Mouse (Mus musculus) liver, embryonic 16.5 days (tissue): ENCODE results near the gene Rreb1. TPM values are rescaled to one million over a fixed set of nuclear protein-coding genes. Genes with fewer than 3 reads are reported as not detected.

Experiments
- ATAC-seq: fragments of 200-750 bp; cut with Nextera tagmentation; 2 replicates; pipeline ENCODE4 v1.8.0; 2017; ENCODE audit warnings: low read depth, mild to moderate bottlenecking, moderate number of reproducible peaks, moderate library complexity
- H3K27ac ChIP-seq: fragments of 300-500 bp; sonication (generic); 2 replicates; pipeline ENCODE4 v1.5.1; 2014; ENCODE audit warnings: mild to moderate bottlenecking, low read length
- H3K27me3 ChIP-seq: fragments of 300-500 bp; sonication (generic); 2 replicates; pipeline ENCODE4 v1.6.1; 2014; ENCODE audit warnings: low read depth, low read length, mixed read lengths; ENCODE audit not compliant: control insufficient read depth, insufficient read depth
- H3K36me3 ChIP-seq: fragments of 300-500 bp; sonication (generic); 2 replicates; pipeline ENCODE4 v1.6.1; 2014; ENCODE audit warnings: mild to moderate bottlenecking; ENCODE audit not compliant: control insufficient read depth, insufficient read depth
- H3K4me1 ChIP-seq: fragments of 300-500 bp; sonication (generic); 2 replicates; pipeline ENCODE4 v1.6.1; 2014; ENCODE audit warnings: low read depth, low read length, mixed read lengths; ENCODE audit not compliant: control insufficient read depth
- H3K4me2 ChIP-seq: fragments of 300-500 bp; sonication (generic); 2 replicates; pipeline ENCODE4 v1.6.1; 2014; ENCODE audit warnings: low read depth, low read length, mixed read lengths
- H3K4me3 ChIP-seq: fragments of 300-500 bp; sonication (generic); 2 replicates; pipeline ENCODE4 v1.5.1; 2014; ENCODE audit warnings: low read depth, mild to moderate bottlenecking, low read length
- H3K9ac ChIP-seq: fragments of 300-500 bp; sonication (generic); 2 replicates; pipeline ENCODE4 v1.6.1; 2014; ENCODE audit warnings: low read depth, low read length
- H3K9me3 ChIP-seq: fragments of 300-500 bp; sonication (generic); replicated peaks from 2 replicates; pipeline ENCODE4 v1.6.1; 2016; ENCODE audit warnings: low read length; ENCODE audit not compliant: control insufficient read depth
- WGBS: fragments of 180-500 bp; shearing (Covaris S2); extraction: QIAGEN DNeasy Blood & Tissue Kit; methylation state at CpG from one replicate; pipeline ENCODE4 v1.1.7; 2014; ENCODE audit not compliant: insufficient replicate concordance; 5-methylcytosine and 5-hydroxymethylcytosine counted together
- polyA plus RNA-seq: library from polyadenylated mRNA; unstranded; fragments of >200 nt; fragmentation: Nextera tagmentation; extraction: Ambion mirVana; gene quantifications from 2 replicates; pipeline ENCODE4 v1.2.1, GENCODE M21; 2015

Rreb1 gene
- polyA plus RNA-seq, 1 experiment from 2014 or later, result 5.9 TPM

DNA sequence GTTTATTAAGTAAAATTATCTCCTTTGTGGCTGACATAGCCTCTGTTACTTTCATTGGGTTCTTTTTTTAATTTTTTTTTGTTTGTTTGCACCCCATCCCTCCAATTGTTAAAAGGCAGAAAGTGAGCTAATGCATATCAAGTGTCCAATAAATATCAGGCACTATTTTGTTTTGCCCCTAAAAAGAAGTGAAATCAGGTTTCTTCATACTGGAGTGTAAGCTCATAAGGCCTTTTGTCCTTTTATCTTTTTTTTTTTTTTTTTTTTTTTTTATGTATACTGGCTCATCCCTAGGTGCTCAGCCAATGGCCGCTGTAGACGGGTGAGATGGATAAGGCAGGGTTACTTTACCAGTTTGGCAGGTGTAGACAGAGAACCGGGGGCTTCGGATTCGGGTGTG lies 70.2 kb downstream of the Rreb1 start:
- no peaks in the 10 kb centered on the region for H3K9me3 ChIP-seq
- WGBS, result 81% methylated on average over 5 of the region's 5 CpGs
- H3K27me3 ChIP-seq, result no peaks in the 10 kb centered on the region
- H3K36me3 ChIP-seq, result no peaks in the 10 kb centered on the region
- no peak overlapping the region for H3K9ac ChIP-seq
- ATAC-seq, result no peak
- no peak overlapping the region for H3K4me2 ChIP-seq
- H3K27ac ChIP-seq, result no peak overlapping the region
- H3K4me1 ChIP-seq, result peaks cover 53% of the 10 kb centered on the region
- H3K4me3 ChIP-seq, result no peak overlapping the region

DNA sequence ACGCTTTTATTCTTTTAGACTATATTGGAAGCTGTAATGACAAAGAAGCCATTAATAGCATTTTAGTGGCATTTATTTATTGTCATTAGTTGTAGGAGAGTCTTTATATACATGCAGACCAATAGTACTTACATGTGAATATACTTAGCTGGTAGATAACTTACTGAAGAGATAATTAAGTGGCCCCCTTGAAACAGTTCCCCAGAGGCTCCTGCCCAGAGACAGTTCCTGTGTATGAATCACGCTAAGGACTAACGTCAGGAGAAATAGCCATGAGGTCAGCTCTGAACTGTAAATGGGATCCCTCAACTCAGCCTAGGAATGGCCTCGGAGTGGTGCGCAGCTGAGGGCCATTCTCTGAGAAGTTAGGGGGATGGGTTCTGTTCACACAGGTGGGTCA lies 73.4 kb downstream of the Rreb1 start:
- Histone ChIP-seq H3K27ac (no peak overlapping the region), H3K27me3 (no peaks in the 10 kb centered on the region), H3K9me3 (no peaks in the 10 kb centered on the region), H3K4me1 (peaks cover 49% of the 10 kb centered on the region), H3K36me3 (no peaks in the 10 kb centered on the region), H3K4me3 (no peak overlapping the region), H3K9ac (no peak overlapping the region), H3K4me2 (no peak overlapping the region)
- no peak for ATAC-seq
- 56% methylated on average over 5 of the region's 5 CpGs for WGBS

DNA sequence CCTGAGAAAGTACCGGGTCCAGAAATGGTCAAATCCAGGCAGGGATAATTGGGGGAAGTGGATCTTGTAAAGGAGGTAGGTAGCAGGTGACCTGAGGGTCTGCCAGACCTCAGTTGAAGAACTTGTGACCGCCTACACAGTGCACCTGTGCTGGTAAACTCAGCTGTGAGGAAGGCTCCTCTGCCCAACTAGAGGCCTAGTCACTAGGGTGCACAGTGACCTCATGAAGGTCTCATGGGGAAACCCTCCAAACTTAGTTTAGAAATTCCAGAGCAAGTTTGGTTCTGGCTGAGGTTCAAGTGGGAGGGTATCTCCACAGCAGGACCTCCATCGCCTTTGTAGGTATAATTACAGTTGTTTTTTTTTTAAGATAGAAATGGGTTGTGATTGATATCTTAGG lies 74.7 kb downstream of the Rreb1 start:
- H3K4me1 ChIP-seq, result peaks cover 45% of the 10 kb centered on the region
- H3K4me2 ChIP-seq, result 0 out of 2 replicates have a peak overlapping the region, but pooled peaks have one; percentile 83
- H3K9me3 ChIP-seq, result no peaks in the 10 kb centered on the region
- 48% methylated on average over 3 of the region's 3 CpGs for WGBS
- H3K36me3 ChIP-seq, result no peaks in the 10 kb centered on the region
- ATAC-seq, result no peak
- H3K27ac ChIP-seq, result peak overlapping the region; percentile 65
- H3K27me3 ChIP-seq, result no peaks in the 10 kb centered on the region
- H3K4me3 ChIP-seq, result no peak overlapping the region
- peak overlapping the region; percentile 19; the same call in 1 of the 2 replicates for H3K9ac ChIP-seq

- ATAC-seq, result no peak
- peaks cover 51% of the 10 kb centered on the region for H3K4me1 ChIP-seq
- peak overlapping the region; percentile 65; the same call in 1 of the 2 replicates for H3K27ac ChIP-seq
- no peak overlapping the region; the same call in 1 of the 2 replicates for H3K9ac ChIP-seq
- H3K27me3 ChIP-seq, result no peaks in the 10 kb centered on the region
- H3K36me3 ChIP-seq, result no peaks in the 10 kb centered on the region
- no peaks in the 10 kb centered on the region for H3K9me3 ChIP-seq
- H3K4me2 ChIP-seq, result peak overlapping the region; percentile 83
- WGBS, result 25% methylated on average over 4 of the region's 4 CpGs
- no peak overlapping the region; the same call in 1 of the 2 replicates for H3K4me3 ChIP-seq
These were observed 75.2 kb downstream of the Rreb1 start for GRCm38 (mm10) chr13:37853441-37853840.

DNA sequence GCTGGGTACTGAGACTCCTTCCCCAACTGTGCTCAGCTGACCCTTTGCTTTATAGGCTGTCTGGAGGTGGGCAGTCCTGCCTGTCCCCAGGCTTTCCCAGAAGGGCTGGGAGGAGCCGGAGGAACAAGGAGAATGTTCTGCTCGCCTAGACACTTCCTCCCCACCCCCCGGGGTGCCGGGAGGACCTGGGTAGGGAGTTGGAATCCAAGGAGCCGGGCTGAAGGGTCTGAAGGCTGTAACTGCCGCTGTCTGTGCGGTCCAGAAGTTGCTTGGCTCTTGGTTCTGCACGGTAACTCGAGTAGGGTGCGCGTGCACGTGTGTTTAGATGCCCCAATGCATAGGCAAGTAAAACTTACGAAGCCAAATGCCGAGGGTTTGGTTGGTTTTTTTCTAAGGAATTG lies 75.8 kb downstream of the Rreb1 start:
- Histone ChIP-seq H3K27ac (peak overlapping the region; percentile 89), H3K4me1 (peaks cover 57% of the 10 kb centered on the region), H3K4me2 (peak overlapping the region; percentile 83), H3K4me3 (peak overlapping the region; percentile 63), H3K9me3 (no peaks in the 10 kb centered on the region), H3K36me3 (no peaks in the 10 kb centered on the region), H3K9ac (peak overlapping the region; percentile 69), H3K27me3 (no peaks in the 10 kb centered on the region)
- WGBS, result 3% methylated on average over 14 of the region's 14 CpGs
- ATAC-seq, result no peak

GRCm38 (mm10) chr13:37854455-37855220 lies 76.4 kb downstream of the Rreb1 start:
- H3K9ac ChIP-seq, result peak overlapping the region; percentile 69

GRCm38 (mm10) chr13:37855221-37855757 lies 77.1 kb downstream of the Rreb1 start:
- no peaks in the 10 kb centered on the region for H3K27me3 ChIP-seq
- H3K4me2 ChIP-seq, result peak overlapping the region; percentile 83
- peak overlapping the region; percentile 89 for H3K27ac ChIP-seq
- ATAC-seq, result no peak
- H3K4me3 ChIP-seq, result peak overlapping the region; percentile 63
- WGBS, result 13% methylated on average over 3 of the region's 3 CpGs
- peak overlapping the region; percentile 69 for H3K9ac ChIP-seq
- no peaks in the 10 kb centered on the region for H3K9me3 ChIP-seq
- H3K4me1 ChIP-seq, result peaks cover 67% of the 10 kb centered on the region
- H3K36me3 ChIP-seq, result no peaks in the 10 kb centered on the region

More at GRCm38 (mm10) chr13:37854455-37855220, 76.4 kb downstream of the Rreb1 start:
- no peaks in the 10 kb centered on the region for H3K36me3 ChIP-seq
- H3K4me3 ChIP-seq, result peak overlapping the region; percentile 63
- 7% methylated on average over 14 of the region's 14 CpGs for WGBS
- H3K9me3 ChIP-seq, result no peaks in the 10 kb centered on the region
- H3K4me1 ChIP-seq, result peaks cover 63% of the 10 kb centered on the region
- peak overlapping the region; percentile 83 for H3K4me2 ChIP-seq
- peak overlapping the region; percentile 89 for H3K27ac ChIP-seq
- no peaks in the 10 kb centered on the region for H3K27me3 ChIP-seq
- no peak for ATAC-seq

DNA sequence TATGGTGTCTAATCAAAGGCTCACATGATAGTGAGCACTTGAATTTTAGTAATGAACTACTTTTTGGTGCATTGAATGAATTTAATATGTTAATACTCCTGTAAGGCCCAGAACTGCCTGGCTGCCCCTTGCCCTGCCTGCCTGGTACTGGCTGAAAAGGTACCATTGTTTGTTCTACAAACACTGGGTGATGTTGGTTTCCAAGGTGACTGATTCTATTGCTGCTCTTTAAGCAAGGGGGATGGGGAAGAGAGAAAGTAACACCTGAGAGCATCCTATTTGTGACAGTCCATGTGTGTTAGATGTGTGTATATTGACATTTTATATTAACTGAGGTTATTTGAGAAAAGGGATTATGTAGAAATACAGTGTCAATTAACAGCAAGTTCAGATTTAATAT lies 77.6 kb downstream of the Rreb1 start:
- H3K4me1 ChIP-seq, result peaks cover 71% of the 10 kb centered on the region
- no peaks in the 10 kb centered on the region for H3K36me3 ChIP-seq
- ATAC-seq, result no peak
- peak overlapping the region; percentile 2; the same call in 1 of the 2 replicates for H3K9ac ChIP-seq
- H3K4me3 ChIP-seq, result no peak overlapping the region
- H3K9me3 ChIP-seq, result no peaks in the 10 kb centered on the region
- H3K27me3 ChIP-seq, result no peaks in the 10 kb centered on the region
- H3K4me2 ChIP-seq, result no peak overlapping the region
- H3K27ac ChIP-seq, result peak overlapping the region; percentile 65

DNA sequence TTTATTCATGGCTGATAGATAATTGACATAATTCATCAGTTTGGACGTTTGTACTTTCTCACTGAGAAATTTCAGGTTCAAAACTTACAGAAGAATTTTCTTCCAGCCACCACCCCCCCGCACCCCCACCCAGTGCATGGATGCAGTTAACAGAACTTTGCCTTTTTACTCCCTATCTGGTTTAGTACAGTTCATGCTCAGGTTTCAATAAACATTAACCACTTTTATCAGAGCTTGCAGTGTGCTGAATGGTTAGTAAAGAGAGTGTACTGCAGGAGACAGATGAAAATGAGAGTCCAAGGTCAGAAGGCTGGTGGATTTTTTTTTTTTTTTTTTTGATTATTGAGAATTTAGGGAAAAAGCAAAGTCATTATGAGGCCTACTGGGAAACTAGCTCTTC lies 78.3 kb downstream of the Rreb1 start:
- Histone ChIP-seq H3K27me3 (no peaks in the 10 kb centered on the region), H3K36me3 (no peaks in the 10 kb centered on the region), H3K4me2 (peak overlapping the region; percentile 99), H3K27ac (peak overlapping the region; percentile 94), H3K9ac (peak overlapping the region; percentile 96), H3K4me3 (peak overlapping the region; percentile 80), H3K4me1 (peaks cover 73% of the 10 kb centered on the region), H3K9me3 (no peaks in the 10 kb centered on the region)
- peak; percentile 12; the same call in 1 of the 2 replicates for ATAC-seq
- WGBS, result 9% methylated on average over 2 of the region's 2 CpGs
